Mouse (Mus musculus): Measurements from ENCODE around the gene Nup160.

The Nup160 gene

GRCm38 (mm10) chr2:90745053-90745678, 68.2 kb downstream of the Nup160 start, which contains the start of gene Fnbp4:
Gene Fnbp4, plus strand, starts transcription at chr2:90745370.
- in situ Hi-C loops (cut with MboI) = no loop called here

- in situ Hi-C loops (cut with MboI) = no loop called here
Measured at GRCm38 (mm10) chr2:90745740-90746537, 68.9 kb downstream of the Nup160 start.

GRCm38 (mm10) chr2:90746538-90746865, 69.5 kb downstream of the Nup160 start:
- in situ Hi-C loops (cut with MboI) = no loop called here

- in situ Hi-C loops (cut with MboI) = no loop called here
Measured at GRCm38 (mm10) chr2:90747131-90747530, 70.1 kb downstream of the Nup160 start.

- in situ Hi-C loops (cut with MboI) = no loop called here
Measured at GRCm38 (mm10) chr2:90749676-90750459, 72.9 kb downstream of the Nup160 start.

GRCm38 (mm10) chr2:90753565-90753964, 76.5 kb downstream of the Nup160 start:
- in situ Hi-C loops (cut with MboI) = no loop called here

GRCm38 (mm10) chr2:90754188-90754587, 77.2 kb downstream of the Nup160 start:
- in situ Hi-C loops (cut with MboI) = no loop called here

- in situ Hi-C loops (cut with MboI) = no loop called here
Measured at GRCm38 (mm10) chr2:90765123-90765522, 88.1 kb downstream of the Nup160 start.

GRCm38 (mm10) chr2:90781323-90781722, 104.3 kb downstream of the Nup160 start:
- in situ Hi-C loops (cut with MboI) = no loop called here

GRCm38 (mm10) chr2:90781938-90782337, 104.9 kb downstream of the Nup160 start:
- in situ Hi-C loops (cut with MboI) = no loop called here

GRCm38 (mm10) chr2:90782458-90782857, 105.4 kb downstream of the Nup160 start, which contains the start of gene Agbl2:
Gene Agbl2, plus strand, starts transcription at chr2:90782727.
- in situ Hi-C loops (cut with MboI) = no loop called here

- in situ Hi-C loops (cut with MboI) = no loop called here
Measured at GRCm38 (mm10) chr2:90782901-90783486, 106.0 kb downstream of the Nup160 start.

Data from mature B cell (primary cell).